Mouse (Mus musculus): ENCODE measurements around the gene Ccdc39. TPM values are rescaled to one million over a fixed set of nuclear protein-coding genes. Genes with fewer than 3 reads are reported as not detected.

The Ccdc39 gene
- polyA plus RNA-seq, 1 experiment from 2014 or later = 7.8 TPM

Other genes starting within 250 kb of the Ccdc39 start
- 68.3 and 69.4 TPM in 2 replicates for gene Ttc14, start 44.5 kb downstream of the Ccdc39 start, polyA plus RNA-seq (2015; fragmentation: Nextera tagmentation; extraction: Ambion mirVana)
- 48.5 and 50.7 TPM in 2 replicates for gene Fxr1, start 175.6 kb upstream of the Ccdc39 start, polyA plus RNA-seq (2015; fragmentation: Nextera tagmentation; extraction: Ambion mirVana)
- gene Dnajc19, start 237.0 kb upstream of the Ccdc39 start, polyA plus RNA-seq (2015; fragmentation: Nextera tagmentation; extraction: Ambion mirVana) = 147 and 162 TPM in 2 replicates